Comparison of ENCODE assay signal across 7 mouse cellular contexts in genomic region chr1:36068531-36069120, GRCm38 (mm10). TPM values are rescaled to one million over a fixed set of nuclear protein-coding genes. Genes with fewer than 3 reads are reported as not detected.
DNase-seq lines count a peak whose midpoint lies in the region; ATAC-seq and TF ChIP-seq lines count a peak whose summit lies in the region.

No protein-coding gene starts in this region.

- DNase-seq in CD8-positive naive resting alpha-beta T cell, adult 2 months (ENCODE audit: low read depth in 2 of 2, low spot score in 2 of 2): peak; percentile 38 to 51
- no peak for DNase-seq in Patski (ENCODE audit: low read depth, low spot score)
- DNase-seq in hindbrain, embryonic 11.5 days (ENCODE audit: low spot score): peak; percentile 70
- DNase-seq in left cerebral cortex, postnatal 4 days: peak; percentile 65
- peak; percentile 45 for DNase-seq in mesoderm, embryonic 11.5 days (ENCODE audit: low read depth, low spot score)
- peak; percentile 71 to 72 for DNase-seq in spleen, postnatal 10 days (ENCODE audit: low spot score in 2 of 2)

- no peaks in the 10 kb centered on the region for H3K9me3 ChIP-seq in embryonic facial prominence, embryonic 13.5 days
- H3K9me3 ChIP-seq in hindbrain, embryonic 11.5 days (ENCODE audit: control insufficient read depth, low read length): no peaks in the 10 kb centered on the region

- H3K4me3 ChIP-seq in embryonic facial prominence, embryonic 13.5 days: peak overlapping the region; percentile 71
- peak overlapping the region; percentile 85 for H3K4me3 ChIP-seq in hindbrain, embryonic 11.5 days (ENCODE audit: low read depth, low read length)

- CTCF ChIA-PET in Patski (lab: Charles Lee): interaction anchor here (1.5 kb wide), 1 partner anchor 58 kb away, joined by 3 read pairs; no protein-coding TSS in a partner anchor

- intact Hi-C loops in left cerebral cortex, postnatal 4 days (cut with DNase I): loop anchor here (5.0 to 10.0 kb wide), 2 partner anchors 1034 to 1176 kb away; no protein-coding TSS in a partner anchor

- under 1% methylated on average over 49 of the region's 76 CpGs for WGBS in embryonic facial prominence, embryonic 13.5 days
- WGBS in hindbrain, embryonic 11.5 days: 0% methylated on average over 49 of the region's 76 CpGs

- H3K36me3 ChIP-seq in embryonic facial prominence, embryonic 13.5 days: peaks cover 15% of the 10 kb centered on the region; the same call in 1 of the 2 replicates
- no peaks in the 10 kb centered on the region for H3K36me3 ChIP-seq in hindbrain, embryonic 11.5 days (ENCODE audit: control insufficient read depth, insufficient read depth, low read length)

- no peak for TF ChIP-seq CTCF in Patski (IDR thresholded peaks at IDR 0.05)

- POLR2A ChIA-PET in Patski (lab: Charles Lee): interaction anchor here (1.0 to 2.3 kb wide), 4 partner anchors 9 to 65 kb away, joined by 3 to 6 read pairs (median 4); no protein-coding TSS in a partner anchor

- peaks cover 74% of the 10 kb centered on the region for H3K4me1 ChIP-seq in embryonic facial prominence, embryonic 13.5 days
- H3K4me1 ChIP-seq in hindbrain, embryonic 11.5 days (replicated peaks; ENCODE audit: control insufficient read depth, insufficient read depth, low read length): peaks cover 26% of the 10 kb centered on the region

- ATAC-seq in Patski: peak; percentile 12
- peak; percentile 8; the same call in 1 of the 2 replicates for ATAC-seq in embryonic facial prominence, embryonic 13.5 days (ENCODE audit: insufficient number of reproducible peaks, insufficient read depth, low FRiP score, low TSS enrichment, low read depth)
- ATAC-seq in hindbrain, embryonic 11.5 days (ENCODE audit: low FRiP score): peak; percentile 61

- in situ Hi-C loops in Patski (cut with MboI; ENCODE audit: low pct_unique_long_range_greater_than_20kb): loop anchor here (10.0 to 25.0 kb wide), 7 partner anchors 134 to 674 kb away; no protein-coding TSS in a partner anchor

- peak overlapping the region; percentile 66; the same call in 1 of the 2 replicates for H3K27ac ChIP-seq in embryonic facial prominence, embryonic 13.5 days
- peak overlapping the region; percentile 74 for H3K27ac ChIP-seq in hindbrain, embryonic 11.5 days (ENCODE audit: low read depth, low read length)

- H3K27me3 ChIP-seq in Patski: no peaks in the 10 kb centered on the region
- H3K27me3 ChIP-seq in embryonic facial prominence, embryonic 13.5 days: 0 out of 2 replicates have a peak, but pooled peaks cover 9% of the 10 kb centered on the region
- H3K27me3 ChIP-seq in hindbrain, embryonic 11.5 days (ENCODE audit: control insufficient read depth, insufficient read depth, low read length): no peaks in the 10 kb centered on the region

- peak overlapping the region; percentile 80 for H3K9ac ChIP-seq in embryonic facial prominence, embryonic 13.5 days
- H3K9ac ChIP-seq in hindbrain, embryonic 11.5 days (ENCODE audit: low read depth, low read length): peak overlapping the region; percentile 82

- peak overlapping the region; percentile 96 for H3K4me2 ChIP-seq in embryonic facial prominence, embryonic 13.5 days
- peak overlapping the region; percentile 97 for H3K4me2 ChIP-seq in hindbrain, embryonic 11.5 days (replicated peaks; ENCODE audit: low read depth, low read length)

RNA-seq across cellular contexts. Expression of gene Hs6st1, which starts 0.4 kb away (rescaled TPM):
- polyA plus RNA-seq in Patski (2021): 207 TPM
- polyA plus RNA-seq in embryonic facial prominence, embryonic 13.5 days (2015; fragmentation: Nextera tagmentation; extraction: Ambion mirVana): 5.4 and 6.1 TPM in 2 replicates
- 10.7 and 14.9 TPM in 2 replicates for polyA plus RNA-seq in hindbrain, embryonic 11.5 days (2014; fragmentation: Nextera tagmentation; extraction: Ambion mirVana)
- total RNA-seq in left cerebral cortex, postnatal 4 days (2021): 10 to 100 TPM; 88.1 to 90.1 TPM

Comparison
In these comparisons a context has a peak if more than half of its experiments do, and no peak if none do; other contexts are left out.
1. ATAC-seq: peak in every context shown above with its lines; median percentile 61 in hindbrain, embryonic 11.5 days; 12 in Patski; 8 in embryonic facial prominence, embryonic 13.5 days.
2. RNA of gene Hs6st1, which starts 0.4 kb away (polyA plus RNA-seq): 207 TPM in Patski (single experiment); 10.7 to 14.9 TPM in hindbrain, embryonic 11.5 days and 5.4 to 6.1 TPM in embryonic facial prominence, embryonic 13.5 days; every median in the first group is over 10 times any median in the second.